Mouse (Mus musculus) heart, postnatal 36 days (tissue): Measurements from ENCODE around the gene Zkscan14. TPM values are rescaled to one million over a fixed set of nuclear protein-coding genes. Genes with fewer than 3 reads are reported as not detected.
"Not testable (repeated sequence)": the region's sequence is repeated elsewhere in the genome, so short reads cannot be mapped to it uniquely, and the experiment has no call there.

ENCODE experiments used
- DNase-seq, 2 experiments: peaks; one replicate each; pipeline ENCODE4 v3.0.0; 2021 to 2022
- intact Hi-C: fragments of 180-260 bp; cut with DNase I; formaldehyde crosslinking; loops from one replicate; pipeline ENCODE4 v1.15.1; 2025
- total RNA-seq, 2 experiments: library from RNA; stranded (reverse); gene quantifications; 2 replicates each; pipeline ENCODE4 v1.2.3; 2021

Gene Zkscan14
- 1 to 10 TPM; 6.5 to 8.5 TPM for total RNA-seq

- intact Hi-C loops = no loop called here
- peak; percentile 78 to 79 for DNase-seq
These were observed at the start of gene Zkscan14 for GRCm38 (mm10) chr5:145201321-145201991. Gene Zkscan14, minus strand, starts transcription at chr5:145201868.

DNA sequence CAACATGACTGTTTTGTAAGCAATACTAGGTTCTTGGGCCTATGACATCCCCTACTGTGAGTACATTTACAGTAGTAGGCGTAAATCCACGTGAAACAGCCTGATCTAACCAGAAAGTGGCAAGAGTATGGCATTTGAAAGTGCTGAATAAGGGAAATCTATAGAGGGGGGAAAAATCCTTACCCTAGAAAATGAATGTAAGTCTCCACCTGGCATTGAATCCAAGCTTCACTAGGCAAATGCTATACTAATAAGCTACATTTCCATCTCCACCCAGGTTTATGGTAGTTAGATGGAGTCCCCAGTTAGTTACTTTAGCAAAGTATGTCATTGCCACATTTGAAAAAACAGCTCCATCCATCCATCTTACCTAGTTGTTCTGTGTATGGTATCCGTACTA lies 47.9 kb upstream of the Zkscan14 start:
- intact Hi-C loops = no loop called here
- DNase-seq = no peak

DNA sequence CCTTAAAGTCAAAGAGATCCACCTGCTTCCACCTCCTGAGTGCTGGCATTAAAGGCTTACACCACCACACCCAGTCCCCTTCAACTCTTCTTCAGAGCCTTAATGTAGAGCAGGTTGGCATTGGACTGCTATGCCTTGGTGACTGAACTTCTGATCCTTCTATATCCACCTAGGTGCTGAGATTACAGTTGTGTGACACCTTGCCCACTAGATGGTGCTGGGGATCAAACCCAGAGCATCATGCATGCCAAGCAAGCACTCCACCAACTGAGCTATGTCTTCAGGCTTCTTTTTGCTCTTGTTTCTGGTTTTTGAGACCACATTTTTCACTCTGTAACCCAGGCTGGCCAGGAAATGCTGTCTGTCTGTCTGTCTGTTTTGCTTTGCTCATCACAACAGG lies 33.0 kb upstream of the Zkscan14 start:
- intact Hi-C loops = loop anchor here (5.0 kb wide), 2 partner anchors 42 to 48 kb away; partner anchors contain the start of genes Atp5j2 and Zscan25
- DNase-seq = peak in 1 of 2 experiments; percentile 11

DNA sequence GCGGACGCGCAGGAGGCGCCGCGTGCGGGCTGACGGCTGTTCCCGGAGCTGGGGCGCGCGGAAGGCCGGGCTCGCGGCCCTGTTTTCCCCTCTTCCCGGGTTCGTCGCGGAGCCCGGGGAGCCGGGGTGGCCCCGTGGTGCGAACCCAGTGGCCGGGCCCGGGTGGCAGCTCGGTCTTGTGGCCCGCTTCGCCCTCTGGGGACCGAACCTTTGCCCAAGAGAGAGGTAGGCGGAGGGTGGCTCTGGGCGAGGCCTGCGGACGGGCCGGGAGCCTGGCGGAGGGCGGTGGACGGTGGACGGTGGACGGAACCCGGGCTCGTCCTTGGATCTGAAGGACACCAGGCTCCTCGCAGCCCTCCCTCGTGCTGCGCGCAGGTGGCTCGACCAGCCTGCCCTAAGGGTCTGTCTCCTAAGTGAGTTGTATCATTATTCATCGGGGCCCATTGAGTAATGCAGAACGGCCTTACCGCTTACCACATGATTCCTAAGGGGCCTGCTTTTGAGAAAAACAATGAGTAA lies 30.3 kb upstream of the Zkscan14 start:
- DNase-seq = no peak
- intact Hi-C loops = loop anchor here (2.0 to 5.0 kb wide), 4 partner anchors 27 to 63 kb away; partner anchors contain the start of genes Atp5j2, Zkscan5 and Zscan25

- DNase-seq = peak; percentile 98 to 99
- intact Hi-C loops = loop anchor here (2.0 to 5.0 kb wide), 3 partner anchors 27 to 51 kb away; partner anchors contain the start of genes Atp5j2, Zkscan5 and Zscan25
These were observed 29.8 kb upstream of the Zkscan14 start, which contains the start of gene Zfp655 for GRCm38 (mm10) chr5:145231367-145231871. Gene Zfp655, plus strand, starts transcription at chr5:145231715.

DNA sequence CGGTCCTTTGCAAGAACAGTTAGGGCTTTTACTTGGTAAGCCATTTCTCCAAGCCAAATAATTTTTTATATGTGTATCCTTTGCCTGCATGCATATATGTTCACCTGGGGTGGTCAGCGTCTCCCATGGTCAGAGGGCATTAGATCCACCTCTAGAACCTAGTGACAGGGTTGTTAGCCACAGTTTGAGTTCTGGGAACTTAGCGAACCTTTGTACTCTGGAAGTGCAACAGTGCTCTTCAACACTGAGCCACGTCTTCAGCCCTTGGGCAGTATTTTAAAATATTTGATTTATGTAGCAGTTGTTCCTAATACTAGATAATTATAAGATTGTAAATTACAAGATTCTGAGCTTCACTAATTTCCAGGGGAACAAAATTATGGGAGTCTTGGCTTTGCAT lies 29.0 kb upstream of the Zkscan14 start:
- intact Hi-C loops = loop anchor here (2.0 to 5.0 kb wide), 3 partner anchors 26 to 52 kb away; partner anchors contain the start of genes Atp5j2, Zkscan5 and Zscan25
- DNase-seq = no peak

DNA sequence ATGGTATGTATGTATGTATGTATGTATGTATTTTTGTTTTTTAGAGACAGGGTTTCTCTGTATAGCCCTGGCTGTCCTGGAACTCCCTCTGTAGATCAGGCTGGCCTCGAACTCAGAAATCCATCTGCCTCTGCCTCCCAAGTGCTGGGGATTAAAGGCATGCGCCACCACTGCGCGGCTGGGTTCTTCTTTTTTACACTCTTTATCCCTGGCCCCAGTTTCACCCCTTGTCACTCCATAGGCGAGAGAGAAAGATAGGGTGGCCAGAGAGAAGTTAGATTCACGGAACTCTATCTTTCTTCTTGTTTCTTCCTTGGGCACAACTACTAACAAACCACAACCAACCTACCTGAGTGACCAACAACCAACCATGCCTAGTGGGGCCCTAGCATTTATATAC lies 27.6 kb upstream of the Zkscan14 start:
- DNase-seq, intact Hi-C loops: not testable (repeated sequence)

GRCm38 (mm10) chr5:145226453-145226852 lies 24.8 kb upstream of the Zkscan14 start:
- intact Hi-C loops = no loop called here
- DNase-seq = no peak

- DNase-seq = no peak
- intact Hi-C loops = no loop called here
These were observed 21.7 kb upstream of the Zkscan14 start for GRCm38 (mm10) chr5:145223395-145223794.

DNA sequence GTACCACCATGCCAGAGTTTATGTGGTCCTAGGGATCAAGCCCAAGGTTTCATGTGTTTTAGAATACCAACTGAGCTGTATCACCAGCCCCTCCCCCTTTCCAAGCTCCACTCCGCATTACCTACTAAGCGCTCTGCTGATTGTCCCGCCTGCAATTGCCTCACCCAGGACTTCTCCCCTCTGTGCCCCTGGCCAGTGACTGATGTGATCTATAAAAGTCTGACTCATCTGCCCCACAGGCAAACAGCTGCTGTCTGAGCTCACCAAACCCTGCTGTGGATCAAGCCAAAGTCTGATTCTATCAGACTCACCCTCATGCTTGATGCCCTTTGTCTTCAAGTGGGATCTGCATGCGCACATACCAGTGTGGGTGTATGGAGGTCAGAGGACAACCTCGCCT lies 21.2 kb upstream of the Zkscan14 start:
- intact Hi-C loops = no loop called here
- DNase-seq = no peak

GRCm38 (mm10) chr5:145219981-145220380 lies 18.3 kb upstream of the Zkscan14 start:
- no peak for DNase-seq
- intact Hi-C loops = no loop called here

DNA sequence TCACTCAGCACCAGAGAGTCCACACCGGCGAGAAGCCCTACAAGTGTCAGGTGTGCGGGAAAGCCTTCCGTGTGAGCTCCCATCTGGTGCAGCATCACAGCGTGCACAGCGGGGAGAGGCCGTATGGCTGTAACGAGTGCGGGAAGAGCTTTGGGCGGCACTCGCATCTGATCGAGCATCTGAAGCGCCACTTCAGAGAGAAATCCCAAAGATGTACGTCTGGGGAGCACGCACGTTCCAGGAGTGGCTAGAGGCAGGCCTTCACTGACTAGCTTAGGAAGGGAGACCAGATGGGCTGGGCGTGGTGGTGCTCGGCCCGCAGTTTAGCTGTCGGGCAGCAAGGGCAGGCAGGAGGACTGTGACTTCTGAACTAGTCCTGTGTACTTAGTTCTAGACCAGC lies 17.0 kb upstream of the Zkscan14 start:
- DNase-seq = no peak

DNA sequence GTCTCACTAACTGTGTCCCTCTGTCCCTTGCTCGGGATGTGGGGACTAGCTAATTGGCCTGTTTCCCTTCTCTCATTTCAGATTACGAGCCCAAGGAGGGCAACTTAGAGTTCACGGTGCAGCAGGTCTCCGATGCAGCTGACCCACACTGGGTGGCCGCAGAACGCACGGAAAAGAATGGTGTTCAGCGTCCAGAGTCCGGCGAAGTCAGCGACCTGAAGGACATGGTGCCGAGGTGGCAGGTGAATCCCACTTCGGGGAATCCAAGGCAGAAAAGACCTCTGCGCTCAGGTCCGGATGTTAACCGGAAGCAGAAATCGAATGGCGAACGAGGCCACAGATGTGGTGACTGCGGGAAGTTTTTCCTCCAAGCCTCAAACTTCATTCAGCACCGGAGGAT lies 16.5 kb upstream of the Zkscan14 start:
- no peak for DNase-seq
- intact Hi-C loops = no loop called here

More for the DNA sequence above, 17.0 kb upstream of the Zkscan14 start:
- intact Hi-C loops = no loop called here

DNA sequence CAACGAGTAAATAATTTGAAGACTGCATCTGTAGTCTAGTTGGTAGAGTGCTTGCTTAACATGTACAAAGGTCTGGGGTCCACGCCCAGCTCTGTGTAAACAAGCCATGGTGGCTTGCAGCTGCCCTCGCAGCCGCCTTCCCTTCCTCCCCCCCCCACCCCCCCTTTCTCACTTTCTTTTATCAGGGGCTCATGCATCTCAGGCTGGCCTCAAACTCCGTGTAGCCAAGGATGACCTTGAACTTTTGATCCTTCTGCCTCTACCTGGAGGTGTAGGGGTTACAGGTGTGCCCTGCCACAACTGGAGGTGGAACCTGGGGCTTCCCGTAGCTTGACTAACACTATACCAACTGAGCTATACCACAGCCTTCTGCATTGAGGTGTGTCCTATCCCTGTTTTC lies 16.1 kb upstream of the Zkscan14 start:
- intact Hi-C loops = no loop called here
- no peak for DNase-seq

- DNase-seq = no peak
- intact Hi-C loops = loop anchor here (5.0 kb wide), 1 partner anchor 153 kb away; no protein-coding TSS in a partner anchor
These were observed 13.0 kb upstream of the Zkscan14 start for GRCm38 (mm10) chr5:145214679-145215078.

- DNase-seq = no peak
- intact Hi-C loops = loop anchor here (5.0 kb wide), 1 partner anchor 154 kb away; no protein-coding TSS in a partner anchor
These were observed 11.8 kb upstream of the Zkscan14 start for GRCm38 (mm10) chr5:145213505-145213904.

GRCm38 (mm10) chr5:145212216-145212615 lies 10.5 kb upstream of the Zkscan14 start:
- intact Hi-C loops = loop anchor here (5.0 kb wide), 1 partner anchor 155 kb away; no protein-coding TSS in a partner anchor

GRCm38 (mm10) chr5:145211340-145211739 lies 9.7 kb upstream of the Zkscan14 start:
- intact Hi-C loops = loop anchor here (5.0 kb wide), 1 partner anchor 156 kb away; no protein-coding TSS in a partner anchor
- no peak for DNase-seq

More at GRCm38 (mm10) chr5:145212216-145212615, 10.5 kb upstream of the Zkscan14 start:
- DNase-seq = no peak

DNA sequence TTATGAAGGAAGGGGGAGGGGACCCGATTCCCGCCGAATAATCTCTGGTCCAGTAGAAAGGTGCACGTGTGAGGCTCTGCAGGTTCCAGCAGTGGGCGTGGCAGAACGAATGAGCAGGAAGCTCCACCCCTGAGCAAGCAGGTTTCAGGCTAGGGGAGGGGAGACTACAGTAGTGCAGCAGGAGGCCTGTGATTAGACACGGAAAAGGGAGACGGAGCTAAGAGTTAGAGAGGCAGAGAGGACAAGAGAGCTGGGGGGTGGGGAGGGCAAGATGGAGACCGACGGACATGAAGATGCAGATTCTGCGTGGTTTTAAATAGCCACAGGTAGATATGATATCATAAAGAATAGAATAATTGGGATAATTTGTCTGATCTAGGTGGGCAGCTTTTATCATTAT lies 6.7 kb upstream of the Zkscan14 start:
- intact Hi-C loops, DNase-seq: not testable (repeated sequence)

DNA sequence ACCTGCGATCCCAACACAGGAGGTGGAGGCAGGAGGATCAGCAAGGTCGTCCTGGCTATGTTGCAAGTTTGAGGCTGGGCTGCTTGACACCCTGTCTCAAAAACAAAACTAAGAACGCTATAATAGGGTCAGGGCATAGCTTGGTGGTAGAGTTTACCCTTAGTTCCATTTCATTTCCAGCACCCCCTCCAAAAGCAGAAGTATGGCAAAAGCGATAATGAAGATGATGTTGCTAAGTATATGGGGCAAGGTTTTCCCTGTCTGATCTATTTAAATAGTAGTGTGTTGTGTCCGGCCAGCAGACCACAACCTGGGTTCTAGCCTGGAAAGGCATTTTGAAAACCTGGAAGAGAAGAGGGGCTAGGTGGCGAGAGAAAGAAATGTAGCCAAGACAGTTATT lies 6.3 kb upstream of the Zkscan14 start:
- DNase-seq = no peak
- intact Hi-C loops = no loop called here

DNA sequence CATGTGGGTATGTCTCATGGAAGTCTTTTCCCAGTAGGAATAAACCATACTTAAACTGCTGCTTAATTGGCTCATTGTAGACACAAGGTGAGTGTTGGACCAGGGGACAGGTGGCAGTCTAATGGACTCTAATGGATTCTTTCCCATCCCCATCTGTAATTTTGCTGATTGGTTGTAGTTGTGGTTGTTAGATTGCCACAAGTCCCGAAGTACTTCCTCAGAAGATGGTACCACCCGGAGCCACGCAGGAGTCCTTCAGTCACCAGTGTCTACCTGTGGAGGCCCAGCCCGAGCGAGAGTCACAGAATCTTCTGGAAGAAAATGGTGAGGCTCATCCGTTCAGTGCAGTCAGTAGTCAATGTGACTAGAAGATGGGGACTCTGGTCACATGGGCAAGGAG lies 5.7 kb upstream of the Zkscan14 start:
- no peak for DNase-seq
- intact Hi-C loops = no loop called here
